Mouse (Mus musculus): Measurements from ENCODE around the gene Olfr331. TPM values are rescaled to one million over a fixed set of nuclear protein-coding genes. Genes with fewer than 3 reads are reported as not detected.
"Not testable (repeated sequence)": the region's sequence is repeated elsewhere in the genome, so short reads cannot be mapped to it uniquely, and the experiment has no call there.

Olfr331 gene
- polyA plus RNA-seq (2012; rRNA removed), result not detected in 2 replicates

DNA sequence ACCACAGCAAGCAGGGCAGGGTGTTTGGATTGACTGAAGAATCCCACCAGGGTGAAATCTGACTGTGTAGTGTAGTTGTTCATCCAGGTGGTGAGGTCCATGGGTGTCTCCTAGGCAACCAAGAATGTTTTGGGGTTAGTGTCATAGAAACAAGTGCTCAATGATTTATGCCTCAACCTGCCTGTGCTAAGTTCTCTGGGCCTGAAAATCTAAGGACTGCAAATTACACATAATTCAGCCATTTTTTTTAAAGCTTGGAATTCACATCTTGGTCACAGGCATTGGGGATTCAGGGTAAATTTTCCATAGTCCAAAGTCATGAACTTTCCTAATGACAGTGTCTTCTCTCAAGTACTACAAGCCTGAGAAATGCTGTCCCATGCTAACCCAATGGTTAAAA lies at the start of gene Olfr331:
Gene Olfr331 (minus strand): TSS at position 101 of the 400 bp plus-strand sequence.
- DNase-seq (ENCODE audit: low read depth), result not testable (repeated sequence)

- DNase-seq (ENCODE audit: low read depth), result no peak
Measured at GRCm38 (mm10) chr11:58546322-58546721, 44.0 kb upstream of the Olfr331 start, which contains the start of gene Olfr329-ps. Gene Olfr329-ps (minus strand): TSS chr11:58546422.

DNA sequence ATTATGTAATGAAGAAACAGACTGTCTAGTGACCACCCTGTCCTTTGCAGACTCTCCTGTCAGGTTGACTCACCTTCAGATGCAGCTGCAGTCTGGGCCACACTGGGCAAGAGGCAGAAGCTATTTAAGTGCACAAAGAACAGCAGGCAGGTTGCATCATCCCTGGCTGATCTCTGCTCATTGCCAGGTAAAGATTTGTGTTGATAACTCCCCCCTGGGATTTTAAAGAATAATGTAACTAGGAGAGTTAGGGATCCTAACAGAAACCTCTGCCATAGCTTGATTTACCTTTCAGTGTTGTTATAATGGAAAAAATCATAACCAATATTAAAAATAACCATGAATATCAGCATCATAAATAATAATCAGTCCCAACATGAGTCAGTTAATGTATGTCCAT lies 32.4 kb upstream of the Olfr331 start, which contains the start of gene Olfr330:
Gene Olfr330 (minus strand): TSS at position 101 of the 400 bp plus-strand sequence.
- not testable (repeated sequence) for DNase-seq (ENCODE audit: low read depth)

DNA sequence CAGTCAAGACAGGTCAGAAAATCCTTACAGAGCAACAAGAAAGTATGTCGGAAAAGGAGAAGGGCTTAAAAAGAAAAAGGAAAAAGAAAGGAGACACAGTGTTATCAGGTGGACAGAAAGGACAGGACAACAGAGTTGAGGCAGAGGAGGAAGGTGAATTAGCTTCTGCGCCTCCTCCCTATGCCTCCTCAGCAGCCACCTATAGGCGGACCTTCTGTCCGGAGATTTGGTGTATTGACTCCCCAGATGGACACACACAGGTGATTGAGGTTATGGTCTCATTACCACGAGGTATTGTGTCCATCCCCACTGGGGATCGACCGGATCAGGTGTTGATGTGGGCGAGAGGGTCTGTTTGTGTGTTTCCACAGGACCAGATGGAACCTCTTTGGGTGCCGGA lies 17.4 kb upstream of the Olfr331 start:
- not testable (repeated sequence) for DNase-seq (ENCODE audit: low read depth)

- DNase-seq (ENCODE audit: low read depth), result not testable (repeated sequence)
Measured at GRCm38 (mm10) chr11:58518916-58519315, 16.5 kb upstream of the Olfr331 start.

- DNase-seq (ENCODE audit: low read depth), result not testable (repeated sequence)
Measured at GRCm38 (mm10) chr11:58509058-58509457, 6.7 kb upstream of the Olfr331 start.

- no peak for DNase-seq (ENCODE audit: low read depth)
Measured at GRCm38 (mm10) chr11:58499290-58499689, 3.1 kb downstream of the Olfr331 start.

DNA sequence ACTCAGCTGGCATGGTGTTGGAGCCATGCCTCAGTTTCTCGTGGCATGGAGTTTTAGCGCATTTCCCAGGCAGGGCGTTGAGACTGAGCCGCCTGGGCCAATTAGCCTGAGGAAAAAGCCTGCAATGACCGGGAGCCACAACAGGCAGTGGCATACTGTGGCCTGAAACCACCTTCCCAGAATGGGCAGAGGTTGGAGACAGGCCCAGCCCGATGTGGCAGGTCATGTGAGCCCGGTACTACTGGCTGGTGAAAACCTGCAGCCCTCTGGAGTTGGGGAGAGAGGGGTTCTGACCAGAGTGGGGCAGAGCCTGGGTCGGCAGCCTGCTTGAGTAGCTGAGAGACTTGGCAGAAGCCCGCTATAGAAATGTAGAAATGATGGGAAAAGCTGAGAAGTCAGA lies 3.6 kb downstream of the Olfr331 start:
- DNase-seq (ENCODE audit: low read depth), result no peak

DNA sequence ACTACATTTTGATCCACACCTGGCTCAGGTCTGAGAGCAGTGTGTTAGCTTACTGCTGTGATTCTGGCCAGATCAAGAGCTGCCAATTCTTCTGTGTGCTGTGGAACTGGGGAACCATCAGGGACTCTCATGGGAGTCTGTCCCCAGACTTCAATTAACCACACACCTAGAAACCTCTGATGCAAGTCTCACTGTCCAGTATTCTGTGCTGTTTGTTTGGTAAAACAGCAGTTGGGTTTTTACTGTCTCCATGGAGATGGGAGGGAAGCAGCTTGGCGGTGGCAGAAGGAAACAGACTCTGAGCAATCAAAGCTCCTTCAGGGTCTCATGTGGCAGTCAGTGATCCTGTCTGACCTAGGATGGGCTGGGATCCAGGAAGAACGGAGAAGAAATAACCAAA lies 9.9 kb downstream of the Olfr331 start, which contains the start of gene Olfr332:
Gene Olfr332 (minus strand): TSS at position 101 of the 400 bp plus-strand sequence.
- DNase-seq (ENCODE audit: low read depth), result no peak

DNA sequence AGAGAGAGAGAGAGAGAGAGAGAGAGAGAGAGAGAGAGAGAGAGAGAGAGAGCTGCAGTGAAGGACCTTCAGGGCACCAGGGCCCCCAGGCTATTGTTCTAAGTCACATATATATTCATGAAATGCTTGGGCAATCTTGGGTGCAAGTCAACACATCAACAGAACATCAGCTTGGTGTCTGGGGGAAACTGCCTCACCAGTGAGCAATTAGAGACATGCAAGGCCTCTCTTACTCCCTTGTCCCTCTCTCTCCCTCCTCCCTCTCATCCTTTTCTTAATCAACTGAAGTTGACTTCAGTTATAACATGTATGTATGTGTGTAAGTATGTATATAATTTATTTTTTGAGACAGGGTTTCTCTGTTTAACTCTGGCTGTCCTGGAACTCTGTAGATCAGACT lies 40.2 kb downstream of the Olfr331 start, which contains the start of gene Olfr30:
Gene Olfr30 (minus strand): TSS at position 101 of the 400 bp plus-strand sequence.
- DNase-seq (ENCODE audit: low read depth), result no peak

DNA sequence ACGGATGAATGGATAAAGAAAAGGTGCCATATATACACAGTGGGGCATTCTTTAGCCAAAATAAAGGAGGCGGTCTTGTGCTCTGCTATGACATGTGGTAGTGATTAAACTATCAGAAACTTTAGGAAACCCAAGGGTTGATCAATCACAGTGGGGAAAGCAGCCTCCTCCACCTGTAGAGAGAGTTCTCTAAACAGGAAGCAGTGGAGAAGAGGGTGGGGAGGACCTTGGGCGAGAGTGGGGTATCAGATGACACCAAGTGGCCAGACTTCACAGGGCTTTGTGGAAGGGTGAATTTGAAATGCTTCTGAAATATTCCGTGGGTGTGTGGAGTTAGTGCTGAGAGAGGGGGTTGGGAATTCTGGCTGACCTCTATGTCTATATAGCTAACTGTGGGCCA lies 48.8 kb downstream of the Olfr331 start:
- no peak for DNase-seq (ENCODE audit: low read depth)

GRCm38 (mm10) chr11:58452759-58453158 lies 49.6 kb downstream of the Olfr331 start, which contains the start of gene Lypd9:
Gene Lypd9 (minus strand): TSS chr11:58452923.
- no peak for DNase-seq (ENCODE audit: low read depth)

Other genes starting within 250 kb of the Olfr331 start
- 2.7 and 4.6 TPM in 2 replicates for gene 4930438A08Rik, start 227.8 kb downstream of the Olfr331 start, polyA plus RNA-seq (2012; rRNA removed)
- 42.3 and 45.8 TPM in 2 replicates for gene Zfp692, start 195.5 kb downstream of the Olfr331 start, polyA plus RNA-seq (2012; rRNA removed)
- gene Zfp672, start 172.2 kb downstream of the Olfr331 start, polyA plus RNA-seq (2012; rRNA removed), result 47.1 and 48.3 TPM in 2 replicates
- 56.5 and 58.4 TPM in 2 replicates for gene Sh3bp5l, start 171.8 kb downstream of the Olfr331 start, polyA plus RNA-seq (2012; rRNA removed)
- 1,979 and 3,212 TPM in 2 replicates for gene Lypd8, start 123.5 kb downstream of the Olfr331 start, polyA plus RNA-seq (2012; rRNA removed)
- 0.32 and 0.60 TPM in 2 replicates for gene 1810065E05Rik, start 81.5 kb downstream of the Olfr331 start, polyA plus RNA-seq (2012; rRNA removed)
- gene Gm12253, start 70.0 kb downstream of the Olfr331 start, polyA plus RNA-seq (2012; rRNA removed), result not detected in 2 replicates
- gene Lypd9, start 49.6 kb downstream of the Olfr331 start, polyA plus RNA-seq (2012; rRNA removed), result 0.26 and 0.39 TPM in 2 replicates
- gene Olfr30, start 40.3 kb downstream of the Olfr331 start, polyA plus RNA-seq (2012; rRNA removed), result 0.14 and 0.30 TPM in 2 replicates
- gene Olfr332, start 10.0 kb downstream of the Olfr331 start, polyA plus RNA-seq (2012; rRNA removed), result 0.08 and 0.13 TPM in 2 replicates
- gene Olfr330, start 32.3 kb upstream of the Olfr331 start, polyA plus RNA-seq (2012; rRNA removed), result not detected in 2 replicates
- gene Olfr329-ps, start 43.9 kb upstream of the Olfr331 start, polyA plus RNA-seq (2012; rRNA removed), result not detected in 2 replicates
- not detected in 2 replicates for gene Olfr328, start 53.1 kb upstream of the Olfr331 start, polyA plus RNA-seq (2012; rRNA removed)
- gene Olfr224, start 68.0 kb upstream of the Olfr331 start, polyA plus RNA-seq (2012; rRNA removed), result not detected in 2 replicates
- not detected in 2 replicates for gene Olfr325, start 75.2 kb upstream of the Olfr331 start, polyA plus RNA-seq (2012; rRNA removed)
- not detected in 2 replicates for gene Olfr324, start 92.5 kb upstream of the Olfr331 start, polyA plus RNA-seq (2012; rRNA removed)
- gene 2210407C18Rik, start 113.5 kb upstream of the Olfr331 start, polyA plus RNA-seq (2012; rRNA removed), result 0.29 TPM in 1 of 2 replicates, not detected in the other
- gene Olfr323, start 127.9 kb upstream of the Olfr331 start, polyA plus RNA-seq (2012; rRNA removed), result not detected in 2 replicates
- not detected in 2 replicates for gene Trim58, start 137.9 kb upstream of the Olfr331 start, polyA plus RNA-seq (2012; rRNA removed)
- not detected in 2 replicates for gene Olfr322, start 156.2 kb upstream of the Olfr331 start, polyA plus RNA-seq (2012; rRNA removed)
- gene Olfr320, start 178.5 kb upstream of the Olfr331 start, polyA plus RNA-seq (2012; rRNA removed), result not detected in 2 replicates
- 0.06 TPM in 1 of 2 replicates, not detected in the other for gene Olfr319, start 196.6 kb upstream of the Olfr331 start, polyA plus RNA-seq (2012; rRNA removed)
- not detected in 2 replicates for gene Olfr318, start 221.4 kb upstream of the Olfr331 start, polyA plus RNA-seq (2012; rRNA removed)
- gene Olfr317, start 236.6 kb upstream of the Olfr331 start, polyA plus RNA-seq (2012; rRNA removed), result not detected in 2 replicates